Mouse (Mus musculus): Measurements from ENCODE around the gene Invs.

Gene Invs

DNA sequence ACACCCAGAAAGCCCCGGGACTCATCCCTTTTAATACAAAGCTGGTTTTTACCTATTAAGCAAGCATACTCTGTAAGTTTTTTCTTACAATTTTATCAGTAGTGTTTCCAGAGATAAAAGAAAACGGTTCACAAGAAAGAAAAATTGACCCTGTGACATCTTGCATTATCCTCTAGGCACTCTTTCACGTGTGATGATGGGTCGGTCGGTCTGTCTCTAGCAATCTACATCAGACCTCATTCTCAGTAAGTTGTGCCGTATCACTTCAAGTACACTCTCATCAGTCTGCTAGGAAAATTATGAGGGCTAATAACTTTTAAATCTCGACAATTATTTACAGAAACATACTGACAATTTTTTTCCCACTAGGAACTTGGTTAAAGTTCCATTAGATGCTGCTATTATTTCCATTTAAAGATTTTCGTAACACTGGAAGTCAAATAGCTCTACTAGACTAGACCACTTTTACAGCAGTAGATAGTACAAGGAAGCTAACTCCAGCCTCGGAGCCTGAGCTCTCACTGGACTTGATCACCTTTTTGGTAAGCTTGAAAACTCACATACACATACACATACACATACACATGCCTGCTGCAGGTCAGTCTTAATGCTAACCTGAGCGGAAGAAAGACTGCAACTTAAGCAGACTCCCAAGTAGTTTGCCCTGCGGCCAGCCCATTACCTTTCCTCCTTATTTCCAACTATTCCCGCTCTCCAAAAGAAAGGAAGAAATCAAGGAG, 192.7 kb downstream of the Invs start:
- DNase-seq, result no peak

DNA sequence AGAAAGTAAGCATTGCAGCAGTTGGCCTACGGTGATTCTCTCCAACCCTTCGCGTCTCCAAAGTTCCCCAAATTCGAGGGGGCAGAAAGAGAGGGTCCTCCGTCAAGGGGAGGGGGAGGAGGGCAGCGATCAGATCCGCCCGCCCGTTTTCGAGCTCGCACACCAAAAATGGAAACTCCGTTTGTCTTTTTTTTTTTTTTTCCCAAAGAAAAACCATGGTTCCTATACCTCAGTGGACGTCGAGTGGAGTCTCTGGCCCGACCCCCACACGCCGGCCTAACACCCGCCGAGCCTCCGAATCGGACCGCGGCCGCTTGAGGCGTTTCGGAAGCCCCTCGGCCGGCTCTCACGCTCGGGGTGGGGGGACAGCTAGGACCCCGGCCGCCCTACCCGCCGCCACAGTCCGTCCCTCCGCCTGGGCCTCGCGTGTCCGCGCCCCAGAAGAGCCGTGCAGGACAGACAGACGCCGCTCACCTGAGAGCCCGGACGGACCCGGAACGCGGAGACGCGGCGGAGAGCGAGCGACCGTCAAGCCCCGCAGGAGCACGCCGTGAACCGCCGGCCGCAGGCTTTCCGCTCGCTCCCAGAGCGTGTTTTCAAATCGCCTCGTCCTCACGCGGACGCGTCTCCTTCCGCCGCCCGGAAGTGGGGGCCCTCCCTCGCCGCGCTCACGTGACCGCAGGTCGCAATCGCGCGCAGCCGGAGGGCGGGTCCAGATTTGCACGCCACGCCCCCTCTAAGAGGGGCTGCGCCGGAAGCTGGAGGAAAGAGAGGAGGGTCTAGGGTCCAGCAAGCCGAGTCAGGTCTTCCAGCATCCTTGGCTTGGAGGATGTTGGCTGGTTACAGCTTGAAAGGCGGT, 193.5 kb downstream of the Invs start, which contains the start of gene Tex10:
Gene Tex10, minus strand, starts transcription at position 668 of the 859 bp plus-strand sequence.
- DNase-seq, result peak; percentile 94

DNA sequence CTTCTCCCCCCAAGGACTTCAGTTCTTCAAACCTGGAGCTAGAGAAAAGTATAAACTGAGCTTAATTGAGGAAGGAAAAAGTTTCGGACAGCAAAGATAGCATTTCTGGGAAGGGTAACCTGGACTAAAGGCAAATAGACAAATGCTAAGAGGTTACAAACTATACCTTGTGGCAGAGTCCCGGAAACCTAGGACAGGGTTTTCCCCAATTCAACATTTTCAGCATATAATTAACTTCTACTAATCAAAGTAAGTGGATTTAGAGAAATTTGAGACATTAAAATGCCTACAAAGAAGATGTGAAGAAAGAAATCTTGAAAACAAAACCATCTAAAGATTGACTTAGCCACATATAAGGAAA, 194.1 kb downstream of the Invs start:
- no peak for DNase-seq

DNA sequence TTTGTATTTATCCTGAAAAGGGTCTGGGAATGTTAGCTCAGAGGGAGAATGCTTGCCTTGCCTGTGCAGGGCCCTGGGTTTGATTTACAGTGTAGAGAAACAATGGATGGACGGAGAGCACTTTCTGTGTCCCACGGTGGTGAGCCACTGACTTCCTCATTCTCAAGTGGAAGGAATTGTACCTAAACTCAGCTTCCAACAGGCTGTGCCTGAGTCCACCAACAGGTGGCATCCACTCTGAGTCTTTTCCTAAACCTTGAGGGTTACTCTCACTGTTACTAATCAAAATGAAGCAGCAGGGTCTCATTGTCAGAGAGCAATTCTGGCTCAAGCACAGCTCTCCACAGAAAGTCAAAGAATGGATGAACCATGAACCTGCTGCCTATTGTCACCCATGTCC, 201.7 kb downstream of the Invs start:
- peak; percentile 58 for DNase-seq
